Mouse (Mus musculus) erythroblast, embryonic 14.5 days (primary cell): ENCODE results near the gene Mettl25.

Source experiments
- GATA1 ChIP-seq: IDR thresholded peaks from 2 replicates; pipeline ENCODE4 v1.6.1; 2012; ENCODE audit warnings: low read length, inconsistent platforms, mixed read lengths
- TAL1 ChIP-seq: IDR thresholded peaks from 3 replicates; pipeline ENCODE4 v1.6.1; 2012; ENCODE audit warnings: low read length, inconsistent platforms, mixed read lengths

DNA sequence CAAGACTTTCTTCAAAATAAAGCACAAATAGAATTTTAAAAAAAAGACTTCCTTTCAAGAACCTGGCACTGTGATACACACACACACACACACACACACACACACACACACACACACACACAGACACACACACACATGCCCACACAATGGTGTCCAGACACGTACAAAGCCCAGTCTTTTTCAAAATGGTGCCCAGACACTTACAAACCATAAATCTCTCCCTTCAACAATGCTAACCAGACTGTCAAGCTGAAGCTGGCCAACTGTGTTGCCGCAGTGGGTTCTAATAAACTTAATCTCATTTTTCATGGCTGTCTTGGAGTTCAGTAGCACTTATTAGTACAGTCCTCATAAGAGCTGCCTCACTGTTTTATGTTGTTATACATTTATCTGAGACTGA lies 80.7 kb downstream of the Mettl25 start:
- TF ChIP-seq GATA1 (no peak), TAL1 (no peak)
